Mouse (Mus musculus): Measurements from ENCODE around the gene Gabbr2. TPM values are rescaled to one million over a fixed set of nuclear protein-coding genes. Genes with fewer than 3 reads are reported as not detected.

Gene Gabbr2
- polyA plus RNA-seq, 1 experiment from 2014 or later, result 0.88 TPM

- ATAC-seq, result no peak
Observed at GRCm38 (mm10) chr4:46986054-46986453, 5.6 kb downstream of the Gabbr2 start.

DNA sequence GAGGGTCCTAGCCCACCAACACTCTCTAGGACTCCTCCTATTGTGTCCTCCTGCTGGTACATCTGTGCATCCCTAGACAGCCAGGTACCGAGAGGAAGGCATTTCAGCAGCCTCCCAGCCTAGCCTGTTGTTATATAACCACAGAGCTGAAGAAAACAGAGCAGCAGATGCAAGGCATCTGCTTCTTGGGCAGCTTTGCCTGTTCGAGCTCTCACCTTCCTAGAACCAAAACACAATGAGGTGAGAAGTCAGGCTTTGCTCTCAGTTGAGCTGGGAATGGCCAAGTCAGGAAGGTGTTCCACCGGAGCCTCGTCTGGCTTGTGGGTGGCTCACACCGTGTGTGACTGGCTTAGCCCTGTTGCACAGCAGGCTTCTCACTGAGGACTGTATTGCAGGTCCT is 8.8 kb downstream of the Gabbr2 start:
- no peaks in the 10 kb centered on the region for H3K4me1 ChIP-seq
- no peak overlapping the region for H3K4me2 ChIP-seq
- no peak overlapping the region for H3K9ac ChIP-seq
- H3K4me3 ChIP-seq, result no peak overlapping the region
- WGBS, result 76% methylated on average over 5 of the region's 5 CpGs
- no peaks in the 10 kb centered on the region for H3K9me3 ChIP-seq (replicated peaks)
- ATAC-seq, result no peak
- H3K27ac ChIP-seq, result no peak overlapping the region
- 0 out of 2 replicates have a peak, but pooled peaks cover 8% of the 10 kb centered on the region for H3K27me3 ChIP-seq
- no peaks in the 10 kb centered on the region for H3K36me3 ChIP-seq (ENCODE audit: poor library complexity, severe bottlenecking)

More at GRCm38 (mm10) chr4:46986054-46986453, 5.6 kb downstream of the Gabbr2 start:
- Histone ChIP-seq H3K27me3 (peaks cover 37% of the 10 kb centered on the region), H3K36me3 (ENCODE audit: poor library complexity, severe bottlenecking) (no peaks in the 10 kb centered on the region), H3K4me3 (no peak overlapping the region), H3K4me1 (peaks cover 24% of the 10 kb centered on the region), H3K27ac (no peak overlapping the region), H3K9me3 (replicated peaks) (no peaks in the 10 kb centered on the region), H3K4me2 (no peak overlapping the region), H3K9ac (no peak overlapping the region)

DNA sequence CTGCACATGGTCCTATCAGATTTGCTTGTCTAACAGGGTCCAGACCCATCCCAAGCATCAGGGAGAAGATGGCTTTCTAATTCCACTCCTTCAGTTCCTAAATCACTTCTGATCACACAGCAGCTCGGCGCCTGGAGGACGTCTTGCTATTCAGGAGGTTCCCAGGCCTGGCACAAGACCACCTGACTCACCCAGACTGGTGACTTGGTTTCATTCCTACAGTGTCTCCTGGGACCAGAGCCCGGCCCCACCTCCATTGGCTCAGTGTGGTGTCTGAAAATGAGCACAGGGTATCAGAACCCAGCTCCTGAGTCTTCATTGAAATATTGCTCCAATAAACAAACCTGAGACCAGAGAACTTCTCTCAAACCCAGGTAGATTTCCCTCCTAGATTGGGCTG is 9.6 kb downstream of the Gabbr2 start:
- Histone ChIP-seq H3K9ac (no peak overlapping the region), H3K9me3 (replicated peaks) (no peaks in the 10 kb centered on the region), H3K4me1 (no peaks in the 10 kb centered on the region), H3K36me3 (ENCODE audit: poor library complexity, severe bottlenecking) (no peaks in the 10 kb centered on the region), H3K4me2 (no peak overlapping the region), H3K27ac (no peak overlapping the region), H3K27me3 (0 out of 2 replicates have a peak, but pooled peaks cover 4% of the 10 kb centered on the region), H3K4me3 (no peak overlapping the region)
- no peak for ATAC-seq
- 89% methylated on average over 4 of the region's 4 CpGs for WGBS

DNA sequence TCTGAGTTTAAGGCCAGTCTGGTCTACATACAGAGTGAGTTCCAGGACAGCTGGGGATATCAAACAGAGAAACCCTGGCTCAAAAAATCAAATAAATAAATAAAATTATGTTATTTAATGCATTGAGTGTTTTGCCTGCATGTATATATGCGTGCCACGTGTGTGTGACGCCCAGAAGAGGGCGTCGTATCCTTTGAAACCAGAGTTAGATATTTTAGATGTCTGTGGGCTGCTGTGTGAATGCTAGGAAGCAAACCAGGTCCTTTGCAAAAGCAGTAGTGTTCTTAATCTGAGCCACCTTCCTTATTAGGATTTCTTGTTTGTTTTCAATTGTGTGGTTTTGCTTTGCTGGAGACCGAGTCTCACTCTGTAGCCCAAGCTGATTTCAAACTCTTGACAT is 13.3 kb downstream of the Gabbr2 start:
- H3K4me2 ChIP-seq, result no peak overlapping the region
- H3K36me3 ChIP-seq (ENCODE audit: poor library complexity, severe bottlenecking), result no peaks in the 10 kb centered on the region
- H3K27me3 ChIP-seq, result 0 out of 2 replicates have a peak, but pooled peaks cover 4% of the 10 kb centered on the region
- 91% methylated on average over 6 of the region's 6 CpGs for WGBS
- ATAC-seq, result no peak
- no peaks in the 10 kb centered on the region for H3K4me1 ChIP-seq
- H3K9ac ChIP-seq, result no peak overlapping the region
- H3K9me3 ChIP-seq (replicated peaks), result no peaks in the 10 kb centered on the region
- no peak overlapping the region for H3K27ac ChIP-seq
- no peak overlapping the region for H3K4me3 ChIP-seq

DNA sequence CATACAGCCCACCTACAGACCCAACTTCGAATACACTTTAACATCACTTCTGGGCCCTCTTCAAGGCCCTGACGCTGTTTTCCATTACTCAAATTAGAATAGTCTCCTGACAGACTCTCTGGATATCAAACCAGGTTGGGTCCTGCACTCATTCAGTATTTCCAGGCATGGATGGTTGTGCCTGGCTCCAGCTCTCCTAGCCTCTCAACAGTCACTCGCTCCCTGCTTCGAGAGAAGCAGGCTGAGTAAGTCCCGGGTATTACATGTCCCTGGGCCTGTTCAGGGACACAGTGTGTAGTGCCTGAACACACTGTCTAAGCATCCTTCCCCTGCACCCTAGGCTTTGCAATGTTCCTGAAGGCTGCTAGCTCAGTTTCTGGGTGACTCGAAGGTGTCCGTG is 14.5 kb downstream of the Gabbr2 start:
- WGBS, result 95% methylated on average over 7 of the region's 7 CpGs
- Histone ChIP-seq H3K27me3 (no peaks in the 10 kb centered on the region), H3K4me3 (no peak overlapping the region), H3K27ac (no peak overlapping the region), H3K9me3 (replicated peaks) (no peaks in the 10 kb centered on the region), H3K36me3 (ENCODE audit: poor library complexity, severe bottlenecking) (no peaks in the 10 kb centered on the region), H3K4me2 (no peak overlapping the region), H3K4me1 (no peaks in the 10 kb centered on the region), H3K9ac (no peak overlapping the region)
- no peak for ATAC-seq

GRCm38 (mm10) chr4:46976671-46977071 is 15.0 kb downstream of the Gabbr2 start:
- no peak for ATAC-seq
- WGBS, result 81% methylated on average over 11 of the region's 11 CpGs

GRCm38 (mm10) chr4:46973322-46973721 is 18.4 kb downstream of the Gabbr2 start:
- H3K36me3 ChIP-seq (ENCODE audit: poor library complexity, severe bottlenecking), result no peaks in the 10 kb centered on the region
- no peak overlapping the region for H3K27ac ChIP-seq
- H3K4me3 ChIP-seq, result no peak overlapping the region
- ATAC-seq, result no peak
- H3K9me3 ChIP-seq (replicated peaks), result no peaks in the 10 kb centered on the region
- H3K4me1 ChIP-seq, result no peaks in the 10 kb centered on the region
- 76% methylated on average over 10 of the region's 10 CpGs for WGBS
- no peaks in the 10 kb centered on the region for H3K27me3 ChIP-seq
- no peak overlapping the region for H3K9ac ChIP-seq
- H3K4me2 ChIP-seq, result no peak overlapping the region

More at GRCm38 (mm10) chr4:46976671-46977071, 15.0 kb downstream of the Gabbr2 start:
- no peaks in the 10 kb centered on the region for H3K36me3 ChIP-seq (ENCODE audit: poor library complexity, severe bottlenecking)
- no peaks in the 10 kb centered on the region for H3K27me3 ChIP-seq
- H3K4me1 ChIP-seq, result no peaks in the 10 kb centered on the region
- H3K4me3 ChIP-seq, result no peak overlapping the region
- no peak overlapping the region for H3K27ac ChIP-seq
- H3K4me2 ChIP-seq, result no peak overlapping the region
- no peaks in the 10 kb centered on the region for H3K9me3 ChIP-seq (replicated peaks)
- H3K9ac ChIP-seq, result no peak overlapping the region

DNA sequence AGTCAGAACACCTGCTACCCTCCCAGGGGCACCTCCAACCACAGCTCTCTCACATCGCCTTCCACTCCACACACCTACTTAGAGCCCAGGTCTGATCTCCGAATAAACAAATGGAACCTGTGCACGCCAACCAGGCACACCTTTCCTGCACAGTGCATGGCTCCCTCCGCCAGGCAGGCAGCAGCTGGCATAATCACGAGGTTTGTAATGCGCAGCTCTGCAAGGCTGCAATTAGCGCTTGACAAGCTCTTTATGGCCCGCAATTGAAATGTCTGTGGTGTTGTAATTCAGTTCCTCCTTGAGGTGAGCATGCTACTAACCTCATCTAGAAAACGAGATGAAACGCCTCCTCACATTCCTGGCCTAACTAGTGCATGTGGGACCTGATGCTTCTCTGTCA is 23.7 kb downstream of the Gabbr2 start:
- no peaks in the 10 kb centered on the region for H3K36me3 ChIP-seq (ENCODE audit: poor library complexity, severe bottlenecking)
- no peak overlapping the region for H3K4me2 ChIP-seq
- H3K4me3 ChIP-seq, result no peak overlapping the region
- H3K9ac ChIP-seq, result no peak overlapping the region
- H3K4me1 ChIP-seq, result no peaks in the 10 kb centered on the region
- no peak for ATAC-seq
- 84% methylated on average over 10 of the region's 10 CpGs for WGBS
- no peaks in the 10 kb centered on the region for H3K9me3 ChIP-seq (replicated peaks)
- H3K27me3 ChIP-seq, result no peaks in the 10 kb centered on the region
- no peak overlapping the region for H3K27ac ChIP-seq

GRCm38 (mm10) chr4:46966551-46966950 is 25.1 kb downstream of the Gabbr2 start:
- no peaks in the 10 kb centered on the region for H3K27me3 ChIP-seq
- no peak overlapping the region for H3K4me2 ChIP-seq
- H3K27ac ChIP-seq, result no peak overlapping the region
- H3K4me3 ChIP-seq, result no peak overlapping the region
- H3K9ac ChIP-seq, result no peak overlapping the region
- H3K4me1 ChIP-seq, result no peaks in the 10 kb centered on the region
- ATAC-seq, result no peak
- no peaks in the 10 kb centered on the region for H3K9me3 ChIP-seq (replicated peaks)
- no peaks in the 10 kb centered on the region for H3K36me3 ChIP-seq (ENCODE audit: poor library complexity, severe bottlenecking)

DNA sequence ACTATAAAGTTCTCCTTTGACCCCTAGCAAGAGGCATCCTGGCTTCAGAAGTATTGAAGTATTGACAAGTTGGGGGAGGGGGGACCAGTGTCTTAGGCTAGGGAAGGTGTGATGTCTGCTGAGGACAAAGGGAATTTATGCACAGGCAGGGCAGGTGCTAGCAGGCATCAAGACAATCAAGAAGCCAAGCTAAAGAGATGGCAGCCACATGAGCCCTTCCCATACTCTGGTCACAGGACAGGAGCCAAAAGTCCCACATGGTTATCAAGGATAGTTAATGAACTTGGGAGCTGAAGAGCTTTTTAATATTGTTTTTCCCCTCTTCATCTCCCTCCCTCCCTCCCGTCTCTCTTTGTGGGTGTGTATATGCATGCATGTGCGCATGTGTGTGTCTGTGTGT is 30.3 kb downstream of the Gabbr2 start:
- no peak overlapping the region for H3K27ac ChIP-seq
- no peak overlapping the region for H3K9ac ChIP-seq
- no peaks in the 10 kb centered on the region for H3K9me3 ChIP-seq (replicated peaks)
- ATAC-seq, result no peak
- H3K27me3 ChIP-seq, result no peaks in the 10 kb centered on the region
- no peaks in the 10 kb centered on the region for H3K36me3 ChIP-seq (ENCODE audit: poor library complexity, severe bottlenecking)
- H3K4me1 ChIP-seq, result no peaks in the 10 kb centered on the region
- 88% methylated on average over 2 of the region's 2 CpGs for WGBS
- no peak overlapping the region for H3K4me3 ChIP-seq
- no peak overlapping the region for H3K4me2 ChIP-seq

DNA sequence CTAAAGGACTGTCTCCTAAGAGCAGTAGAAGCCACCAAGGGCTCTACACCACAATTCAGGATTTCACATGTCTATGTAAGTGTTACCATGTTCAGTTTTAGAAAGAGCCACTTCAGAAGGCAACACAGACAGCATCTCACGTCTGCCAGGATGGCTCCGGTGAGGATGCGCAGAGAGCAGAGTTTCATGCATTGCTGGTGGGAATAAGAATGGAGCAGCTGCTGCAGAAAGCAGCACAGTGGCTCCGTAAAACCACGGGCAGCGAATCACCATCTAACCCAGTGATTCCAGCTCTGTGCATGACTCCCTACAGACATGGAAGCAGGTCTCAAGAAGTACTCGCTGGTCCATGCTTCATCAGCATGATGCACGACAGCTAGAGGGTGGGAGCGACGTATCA is 31.5 kb downstream of the Gabbr2 start:
- no peaks in the 10 kb centered on the region for H3K4me1 ChIP-seq

GRCm38 (mm10) chr4:46959776-46960175 is 31.9 kb downstream of the Gabbr2 start:
- Histone ChIP-seq H3K9ac (no peak overlapping the region), H3K27ac (no peak overlapping the region), H3K4me1 (no peaks in the 10 kb centered on the region), H3K36me3 (ENCODE audit: poor library complexity, severe bottlenecking) (no peaks in the 10 kb centered on the region), H3K4me3 (no peak overlapping the region), H3K9me3 (replicated peaks) (no peaks in the 10 kb centered on the region), H3K27me3 (no peaks in the 10 kb centered on the region), H3K4me2 (no peak overlapping the region)
- no peak for ATAC-seq
- WGBS, result 93% methylated on average over 6 of the region's 6 CpGs

More for the DNA sequence above, 31.5 kb downstream of the Gabbr2 start:
- ATAC-seq, result no peak
- no peaks in the 10 kb centered on the region for H3K36me3 ChIP-seq (ENCODE audit: poor library complexity, severe bottlenecking)
- H3K9ac ChIP-seq, result no peak overlapping the region
- WGBS, result 91% methylated on average over 10 of the region's 10 CpGs
- no peak overlapping the region for H3K27ac ChIP-seq
- no peaks in the 10 kb centered on the region for H3K9me3 ChIP-seq (replicated peaks)
- H3K4me3 ChIP-seq, result no peak overlapping the region
- no peaks in the 10 kb centered on the region for H3K27me3 ChIP-seq
- no peak overlapping the region for H3K4me2 ChIP-seq

- no peak overlapping the region for H3K9ac ChIP-seq
- ATAC-seq, result no peak
- WGBS, result 89% methylated on average over 7 of the region's 7 CpGs
- no peak overlapping the region for H3K27ac ChIP-seq
- no peaks in the 10 kb centered on the region for H3K27me3 ChIP-seq
- no peak overlapping the region for H3K4me2 ChIP-seq
- no peaks in the 10 kb centered on the region for H3K9me3 ChIP-seq (replicated peaks)
- no peaks in the 10 kb centered on the region for H3K4me1 ChIP-seq
- no peaks in the 10 kb centered on the region for H3K36me3 ChIP-seq (ENCODE audit: poor library complexity, severe bottlenecking)
- H3K4me3 ChIP-seq, result no peak overlapping the region
Observed at GRCm38 (mm10) chr4:46957955-46958354, 33.7 kb downstream of the Gabbr2 start.
